Mouse (Mus musculus): ENCODE data around the gene Chaf1b. TPM values are rescaled to one million over a fixed set of nuclear protein-coding genes. Genes with fewer than 3 reads are reported as not detected.

Chaf1b gene
- total and polyA plus RNA-seq, 2 experiments from 2014 or later = 7.6 to 11.6 TPM

DNA sequence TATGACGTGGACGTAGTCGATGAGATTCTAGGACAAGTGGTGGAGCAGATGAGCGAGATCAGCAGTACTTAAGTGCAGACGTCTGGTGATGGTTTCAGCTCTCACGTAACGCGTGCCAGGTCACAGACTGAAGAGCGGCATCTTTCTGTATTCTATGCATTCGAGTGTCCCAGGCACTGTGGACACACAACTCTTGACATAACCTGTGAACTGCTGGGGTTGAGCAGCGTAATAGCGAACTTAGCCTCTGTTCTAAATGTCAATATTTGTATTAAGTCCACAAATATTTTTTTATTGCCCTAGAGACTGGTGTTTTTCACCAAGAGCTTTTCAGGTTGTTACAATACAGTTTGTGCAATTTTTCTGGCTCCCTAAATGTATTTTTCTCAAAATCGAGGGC lies 8.9 kb upstream of the Chaf1b start:
- H3K27ac ChIP-seq (ENCODE audit: low read depth, low read length) = no peak overlapping the region
- no peaks in the 10 kb centered on the region for H3K27me3 ChIP-seq (ENCODE audit: insufficient read depth, low read length)
- H3K4me3 ChIP-seq (ENCODE audit: low read depth, low read length) = no peak overlapping the region
- peaks cover 57% of the 10 kb centered on the region for H3K36me3 ChIP-seq (ENCODE audit: insufficient read depth, low read length)
- no peak for TF ChIP-seq CTCF (IDR thresholded peaks at IDR 0.05)
- DNase-seq (ENCODE audit: low spot score) (no peak), ATAC-seq (ENCODE audit: low FRiP score) (no peak)
- H3K9me3 ChIP-seq (ENCODE audit: low read length) = no peaks in the 10 kb centered on the region
- 95% methylated on average over 13 of the region's 13 CpGs for WGBS
- H3K9ac ChIP-seq (replicated peaks; ENCODE audit: low read length, poor library complexity, severe bottlenecking) = no peak overlapping the region
- H3K4me2 ChIP-seq (ENCODE audit: low read depth, low read length, poor library complexity, severe bottlenecking) = no peak overlapping the region
- H3K4me1 ChIP-seq (ENCODE audit: insufficient read depth, low read length) = no peaks in the 10 kb centered on the region

DNA sequence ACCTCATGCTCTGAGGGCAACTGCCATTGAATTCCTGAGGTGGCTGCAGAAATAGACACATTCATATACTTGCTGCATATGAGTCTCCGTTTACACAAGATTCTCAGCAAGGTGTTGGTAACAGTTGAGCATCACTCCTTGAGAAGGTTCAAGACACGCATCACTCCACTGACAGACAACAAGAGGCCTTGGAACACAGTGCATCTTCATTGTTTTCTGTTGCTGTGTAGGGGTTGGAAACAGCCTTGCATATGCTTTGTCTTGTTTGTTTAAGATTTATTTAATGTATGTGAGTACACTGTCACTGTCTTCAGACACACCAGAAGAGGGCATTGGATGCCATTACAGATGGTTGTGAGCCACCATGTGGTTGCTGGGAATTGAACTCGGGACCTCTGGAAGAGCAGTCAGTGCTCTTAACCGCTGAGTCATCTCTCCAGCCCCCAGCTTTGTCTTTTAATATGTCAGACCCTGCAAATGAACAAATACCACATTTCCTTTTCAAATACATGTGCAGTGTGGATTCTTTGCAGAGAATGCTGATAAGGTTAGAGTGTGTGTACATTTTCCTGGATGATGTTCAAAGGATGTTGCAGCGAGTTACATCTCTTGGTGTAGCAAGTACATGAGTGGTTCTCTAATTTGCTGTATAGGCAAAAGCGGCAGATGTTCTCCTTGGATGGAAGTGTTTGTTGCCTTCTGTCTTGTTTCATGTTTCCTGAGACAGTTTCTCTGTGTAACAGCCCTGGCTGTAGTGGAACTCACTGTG lies 5.9 kb upstream of the Chaf1b start:
- DNase-seq (ENCODE audit: low spot score) (no peak), ATAC-seq (ENCODE audit: low FRiP score) (no peak)
- no peak overlapping the region for H3K4me2 ChIP-seq (ENCODE audit: low read depth, low read length, poor library complexity, severe bottlenecking)
- 95% methylated on average over 6 of the region's 6 CpGs for WGBS
- H3K4me1 ChIP-seq (ENCODE audit: insufficient read depth, low read length) = no peaks in the 10 kb centered on the region
- no peak for TF ChIP-seq CTCF (IDR thresholded peaks at IDR 0.05)
- no peak overlapping the region for H3K4me3 ChIP-seq (ENCODE audit: low read depth, low read length)
- H3K9ac ChIP-seq (replicated peaks; ENCODE audit: low read length, poor library complexity, severe bottlenecking) = no peak overlapping the region
- no peaks in the 10 kb centered on the region for H3K9me3 ChIP-seq (ENCODE audit: low read length)
- no peak overlapping the region for H3K27ac ChIP-seq (ENCODE audit: low read depth, low read length)
- H3K36me3 ChIP-seq (ENCODE audit: insufficient read depth, low read length) = peaks cover 32% of the 10 kb centered on the region
- no peaks in the 10 kb centered on the region for H3K27me3 ChIP-seq (ENCODE audit: insufficient read depth, low read length)

DNA sequence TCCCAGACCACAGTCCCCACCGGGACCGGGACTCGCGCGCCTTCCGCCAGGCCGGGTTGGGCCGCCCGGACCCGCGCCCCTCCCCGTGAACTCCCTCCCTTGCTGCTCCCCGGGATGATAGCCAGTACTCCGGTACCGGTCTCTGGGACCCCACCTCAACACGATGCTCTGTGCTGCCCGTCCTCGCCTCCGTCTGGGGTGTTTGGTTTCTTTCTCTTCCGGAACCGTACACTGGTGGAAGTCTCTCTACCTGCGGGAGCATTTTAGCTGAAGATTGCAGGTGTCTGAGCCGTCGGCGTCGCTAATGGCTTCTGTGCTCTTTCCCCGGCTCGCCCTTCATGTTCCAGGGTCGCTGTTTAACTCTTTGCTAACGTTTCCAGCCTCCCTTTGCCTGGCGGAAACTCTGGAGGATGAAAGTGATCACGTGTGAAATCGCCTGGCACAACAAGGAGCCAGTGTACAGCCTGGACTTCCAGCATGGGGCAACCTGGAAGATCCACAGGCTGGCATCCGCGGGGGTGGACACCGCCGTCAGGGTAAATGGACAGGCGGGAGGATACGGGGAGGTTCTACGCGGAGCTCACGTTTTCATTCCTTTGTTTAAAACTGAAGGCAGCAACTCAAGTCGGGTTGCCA lies 503 bp downstream of the Chaf1b start:
- Histone ChIP-seq H3K9ac (replicated peaks; ENCODE audit: low read length, poor library complexity, severe bottlenecking) (peak overlapping the region; percentile 60), H3K4me1 (ENCODE audit: insufficient read depth, low read length) (0 out of 2 replicates have a peak, but pooled peaks cover 2% of the 10 kb centered on the region), H3K4me3 (ENCODE audit: low read depth, low read length) (peak overlapping the region; percentile 66), H3K36me3 (ENCODE audit: insufficient read depth, low read length) (no peaks in the 10 kb centered on the region), H3K27ac (ENCODE audit: low read depth, low read length) (no peak overlapping the region), H3K9me3 (ENCODE audit: low read length) (no peaks in the 10 kb centered on the region), H3K27me3 (ENCODE audit: insufficient read depth, low read length) (no peaks in the 10 kb centered on the region), H3K4me2 (ENCODE audit: low read depth, low read length, poor library complexity, severe bottlenecking) (peak overlapping the region; percentile 97)
- peak; percentile 9; the same call in 1 of the 2 replicates for ATAC-seq (ENCODE audit: low FRiP score)
- no peak for TF ChIP-seq CTCF (IDR thresholded peaks at IDR 0.05)
- WGBS = under 1% methylated on average over 42 of the region's 43 CpGs
- peak; percentile 8 for DNase-seq (ENCODE audit: low spot score)

DNA sequence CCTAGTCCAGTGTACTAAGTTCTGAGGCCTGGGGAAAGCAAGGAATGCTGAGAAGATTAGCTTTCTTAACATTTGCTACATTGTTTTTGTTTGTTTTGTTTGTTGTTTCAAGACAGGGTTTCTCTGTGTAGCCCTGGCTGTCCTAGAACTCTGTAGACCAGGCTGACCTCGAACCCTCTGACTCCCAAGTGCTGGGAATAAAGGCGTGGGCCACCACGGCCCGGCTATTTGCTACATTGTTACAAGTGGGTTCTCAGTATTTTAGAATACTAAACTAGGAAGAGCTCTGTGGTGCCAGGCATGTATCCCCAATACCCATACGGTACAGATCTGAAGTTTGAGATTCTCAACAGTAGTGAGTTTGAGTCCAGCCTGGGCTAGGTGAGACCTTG lies 1.0 kb downstream of the Chaf1b start:
- Histone ChIP-seq H3K4me1 (ENCODE audit: insufficient read depth, low read length) (0 out of 2 replicates have a peak, but pooled peaks cover 2% of the 10 kb centered on the region), H3K27me3 (ENCODE audit: insufficient read depth, low read length) (no peaks in the 10 kb centered on the region), H3K27ac (ENCODE audit: low read depth, low read length) (no peak overlapping the region), H3K4me2 (ENCODE audit: low read depth, low read length, poor library complexity, severe bottlenecking) (peak overlapping the region; percentile 97), H3K9me3 (ENCODE audit: low read length) (no peaks in the 10 kb centered on the region), H3K4me3 (ENCODE audit: low read depth, low read length) (peak overlapping the region; percentile 66), H3K36me3 (ENCODE audit: insufficient read depth, low read length) (no peaks in the 10 kb centered on the region), H3K9ac (replicated peaks; ENCODE audit: low read length, poor library complexity, severe bottlenecking) (peak overlapping the region; percentile 60; the same call in 1 of the 2 replicates)
- 41% methylated on average over 5 of the region's 5 CpGs for WGBS
- DNase-seq (ENCODE audit: low spot score) (no peak), ATAC-seq (ENCODE audit: low FRiP score) (no peak)
- TF ChIP-seq CTCF (IDR thresholded peaks at IDR 0.05) = no peak

DNA sequence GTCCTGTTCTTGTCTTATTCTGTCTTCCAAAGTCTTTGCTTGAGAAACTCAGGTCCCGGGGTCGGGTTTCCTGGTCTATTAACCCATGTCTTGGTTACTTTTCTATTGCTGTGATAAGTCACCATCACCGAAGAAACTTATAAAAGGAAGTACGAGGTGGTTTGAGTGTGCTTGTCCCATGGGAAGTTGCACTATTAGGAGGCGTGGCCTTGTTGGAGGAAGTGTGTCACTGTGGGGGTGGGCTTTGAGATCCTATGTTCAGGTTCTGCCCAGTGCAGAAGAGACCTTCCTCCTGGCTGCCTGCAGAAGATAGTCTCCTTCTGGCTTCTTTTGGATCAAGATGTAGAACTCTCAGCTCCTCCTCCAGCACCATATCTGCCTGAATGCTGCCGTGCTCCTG lies 4.8 kb downstream of the Chaf1b start:
- no peak for DNase-seq (ENCODE audit: low spot score)
- Histone ChIP-seq H3K4me3 (ENCODE audit: low read depth, low read length) (no peak overlapping the region), H3K36me3 (ENCODE audit: insufficient read depth, low read length) (0 out of 2 replicates have a peak, but pooled peaks cover 2% of the 10 kb centered on the region), H3K27me3 (ENCODE audit: insufficient read depth, low read length) (no peaks in the 10 kb centered on the region), H3K9me3 (ENCODE audit: low read length) (no peaks in the 10 kb centered on the region), H3K4me2 (ENCODE audit: low read depth, low read length, poor library complexity, severe bottlenecking) (no peak overlapping the region), H3K9ac (replicated peaks; ENCODE audit: low read length, poor library complexity, severe bottlenecking) (no peak overlapping the region), H3K27ac (ENCODE audit: low read depth, low read length) (no peak overlapping the region), H3K4me1 (ENCODE audit: insufficient read depth, low read length) (no peaks in the 10 kb centered on the region)
- TF ChIP-seq CTCF (IDR thresholded peaks at IDR 0.05) = no peak
- ATAC-seq (ENCODE audit: low FRiP score) = no peak
- WGBS = 96% methylated on average over 6 of the region's 6 CpGs

Data from midbrain, postnatal 0 days (tissue).